Mouse (Mus musculus) neural tube, embryonic 10.5 days (tissue): ENCODE results near the gene Usp48.

Source experiments
- DNase-seq: peaks from one replicate; pipeline ENCODE4 v3.0.0-alpha.2; 2017; ENCODE audit warnings: low spot score; ENCODE audit errors: extremely low spot score

Usp48 gene

GRCm38 (mm10) chr4:137660364-137661077 lies 67.0 kb downstream of the Usp48 start:
- no peak for DNase-seq

DNA sequence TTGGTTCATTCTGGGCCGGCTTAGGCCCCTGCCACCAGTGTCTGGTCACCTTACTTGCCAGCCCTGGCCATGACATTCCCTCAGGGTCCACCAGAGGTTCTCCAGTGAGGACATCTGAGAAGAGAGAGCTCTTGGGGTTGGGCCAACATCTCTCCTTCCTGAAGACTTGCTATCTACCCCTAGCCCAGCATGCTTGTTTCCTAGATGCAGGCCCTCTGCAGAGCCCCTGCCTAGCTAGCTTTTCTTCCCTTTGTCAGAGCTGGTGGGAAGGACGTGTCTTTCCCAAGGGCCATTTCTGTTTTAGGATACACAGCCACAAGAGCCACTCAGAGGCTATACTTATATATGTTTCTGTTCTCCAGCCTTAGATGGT lies 67.5 kb downstream of the Usp48 start:
- DNase-seq = no peak

GRCm38 (mm10) chr4:137661547-137661946 lies 68.0 kb downstream of the Usp48 start:
- DNase-seq = no peak

GRCm38 (mm10) chr4:137663491-137663890 lies 69.9 kb downstream of the Usp48 start:
- no peak for DNase-seq

DNA sequence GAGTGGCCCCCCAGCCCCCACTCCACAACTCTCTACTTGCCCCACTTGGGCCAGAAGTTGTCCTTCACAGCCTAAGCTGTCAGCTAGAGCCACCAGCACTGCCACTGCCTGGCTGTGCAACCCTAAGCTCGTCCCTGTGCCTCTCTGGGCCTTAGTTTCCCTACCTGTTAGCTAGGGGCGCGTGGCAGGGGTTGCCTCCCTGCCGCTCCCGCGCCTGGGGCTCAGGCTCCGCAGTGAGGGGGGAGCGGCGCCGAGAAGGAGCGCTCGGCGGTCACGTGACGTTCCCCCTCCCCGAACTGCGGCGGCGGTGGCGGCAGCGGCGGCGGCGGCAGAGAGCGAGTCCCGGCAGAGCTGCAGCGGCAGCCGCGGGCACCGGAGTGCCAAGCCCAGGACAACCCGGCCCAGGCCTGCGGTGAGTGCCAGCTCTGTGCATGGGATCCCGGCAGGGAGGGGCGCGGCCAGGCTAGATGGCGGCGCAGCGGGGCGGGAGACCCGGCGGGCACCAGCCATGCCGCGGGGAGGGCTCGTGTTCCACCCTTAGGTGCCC lies 71.0 kb downstream of the Usp48 start, which contains the start of gene Rap1gap:
Gene Rap1gap, plus strand, starts transcription at position 294 of the 547 bp plus-strand sequence.
- peak; percentile 47 for DNase-seq

DNA sequence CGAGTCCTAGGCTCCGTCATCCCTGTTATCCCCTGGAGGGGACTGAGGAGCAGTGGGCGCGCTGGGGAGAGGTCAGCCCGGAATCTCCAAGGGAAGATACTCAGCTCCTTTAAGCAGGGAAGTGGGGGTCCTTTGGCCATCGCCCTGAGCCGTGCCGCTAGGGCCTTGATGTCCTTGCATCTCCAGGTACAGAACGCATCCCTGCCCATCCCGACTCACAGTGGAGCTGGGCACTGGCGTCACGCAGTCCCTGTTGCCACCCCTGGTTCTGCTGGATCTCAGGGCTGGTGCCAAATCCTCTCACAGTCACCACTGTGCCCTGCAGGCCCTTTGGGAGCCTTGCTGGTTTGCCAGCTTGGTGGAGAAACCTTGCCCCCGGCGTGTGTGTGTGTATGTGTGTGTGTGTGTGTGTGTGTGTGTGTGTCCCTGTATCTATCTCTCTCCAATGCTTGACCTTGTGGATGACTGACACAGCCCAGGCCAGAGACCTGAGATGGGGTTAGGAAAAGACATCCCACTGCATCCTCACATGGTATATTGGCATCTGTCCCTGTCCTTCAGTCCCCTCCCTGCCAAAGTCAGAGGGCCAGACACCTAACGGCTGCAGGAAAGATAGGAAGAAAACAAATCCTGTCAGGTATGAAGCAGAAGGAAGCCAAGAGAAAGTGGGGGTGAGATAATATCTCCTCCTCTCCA lies 71.6 kb downstream of the Usp48 start:
- peak; percentile 31 for DNase-seq

DNA sequence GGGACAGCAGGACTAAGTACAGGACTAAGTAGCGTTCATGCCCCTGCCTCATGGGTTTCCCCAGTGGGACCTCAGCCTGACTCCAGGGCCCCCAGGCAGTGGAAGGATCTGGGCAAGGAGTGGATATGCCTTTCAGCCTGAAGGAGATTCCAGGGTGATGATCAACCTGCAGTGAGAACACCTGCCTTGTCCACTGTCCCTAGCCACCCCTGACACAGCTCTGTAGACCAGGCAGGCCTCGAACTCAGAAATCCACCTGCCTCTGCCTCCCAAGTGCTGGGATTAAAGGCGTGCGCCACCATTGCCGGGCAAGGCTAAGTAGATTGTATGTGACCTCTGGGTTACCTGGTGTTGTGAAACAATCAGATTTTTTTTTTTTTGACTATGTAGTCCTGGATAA lies 72.2 kb downstream of the Usp48 start:
- no peak for DNase-seq

DNA sequence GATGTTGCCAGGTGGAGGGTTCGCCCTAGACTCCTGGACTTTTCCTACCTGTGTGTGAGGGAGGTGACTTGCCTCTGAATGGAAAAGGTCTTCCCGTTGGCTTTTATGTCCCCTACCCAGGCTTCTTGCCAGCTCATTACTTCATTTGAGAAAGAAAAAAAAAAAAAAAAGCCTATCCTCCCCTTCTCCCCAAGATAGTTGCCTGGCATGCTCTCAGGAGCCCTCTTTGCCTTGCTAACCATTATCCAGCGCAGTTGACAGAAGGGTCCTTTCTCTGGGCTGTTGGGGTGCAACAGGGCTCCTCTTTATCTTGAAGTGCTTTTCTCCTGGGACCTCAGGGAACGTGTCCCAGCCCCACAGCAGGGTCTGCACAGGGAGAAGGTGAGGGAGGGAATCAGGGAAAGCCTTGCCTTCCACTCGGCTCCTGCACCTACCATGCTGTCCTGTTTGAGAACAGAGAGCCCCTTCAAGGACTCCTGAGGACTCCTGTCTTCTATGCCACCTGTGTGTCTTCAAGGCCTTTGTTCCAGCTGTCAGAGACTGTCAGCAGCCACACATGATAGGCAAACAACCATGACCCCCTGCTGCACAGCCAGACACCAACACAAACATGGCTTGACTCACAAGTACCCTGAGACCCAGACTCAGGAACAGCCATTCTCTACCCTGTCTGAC lies 72.9 kb downstream of the Usp48 start:
- DNase-seq = no peak

DNA sequence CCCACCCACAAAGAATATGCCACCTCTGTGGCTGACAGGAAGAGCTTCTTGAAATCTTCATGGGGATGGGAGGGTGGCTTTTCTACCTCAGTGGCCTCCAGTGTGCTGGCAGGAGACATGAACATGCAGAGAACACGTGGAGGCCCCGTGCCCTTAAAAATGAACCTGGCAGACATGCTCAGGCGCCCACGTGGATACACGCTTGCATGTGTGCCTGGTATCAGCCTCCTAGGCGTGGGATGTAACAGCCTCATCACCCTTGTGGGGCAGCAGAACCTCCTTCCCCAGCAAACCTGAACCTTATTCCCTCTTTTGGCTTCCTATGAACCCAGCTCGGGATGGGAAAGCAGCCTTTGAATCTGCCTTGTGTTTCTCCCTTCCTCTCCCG lies 73.4 kb downstream of the Usp48 start:
- no peak for DNase-seq

GRCm38 (mm10) chr4:137667747-137668146 lies 74.2 kb downstream of the Usp48 start:
- DNase-seq = no peak

DNA sequence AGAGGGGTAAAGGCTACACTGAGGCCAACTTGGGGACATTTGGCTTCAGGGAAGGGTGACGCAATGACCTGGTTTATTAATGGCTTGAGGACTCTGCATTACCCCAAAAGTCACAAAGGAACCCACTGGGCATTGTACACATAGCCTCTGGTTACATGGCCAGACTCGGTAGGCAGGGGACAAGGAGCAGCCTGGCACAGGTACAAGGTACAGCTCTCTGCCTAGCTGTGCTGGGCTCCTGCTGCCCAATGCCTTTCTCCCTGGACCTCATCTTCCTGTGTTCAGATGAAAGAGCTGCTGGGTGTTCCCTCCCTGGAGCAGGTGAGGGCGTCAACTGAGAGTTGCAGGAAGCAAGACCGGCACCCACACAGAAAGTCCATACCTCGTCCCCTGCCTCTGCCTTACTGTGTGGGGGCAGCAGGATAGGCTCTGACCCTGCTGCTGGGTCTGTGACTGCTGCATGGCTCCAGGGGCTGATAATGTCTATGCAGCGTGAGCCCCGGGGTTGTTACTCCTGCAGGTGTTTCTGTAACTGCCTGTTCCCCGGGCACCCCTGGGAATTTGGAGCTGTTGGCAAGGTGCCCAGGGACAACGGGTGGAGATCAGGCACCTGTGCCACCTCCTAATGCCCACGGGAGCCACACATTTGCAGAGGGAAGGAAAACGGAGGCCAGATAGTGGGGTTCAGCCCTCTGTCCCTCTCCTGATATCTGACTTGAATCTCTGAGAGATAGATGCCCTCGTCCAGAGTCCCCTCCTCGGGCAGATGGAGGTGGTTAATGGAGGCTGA lies 78.4 kb downstream of the Usp48 start:
- DNase-seq = no peak

DNA sequence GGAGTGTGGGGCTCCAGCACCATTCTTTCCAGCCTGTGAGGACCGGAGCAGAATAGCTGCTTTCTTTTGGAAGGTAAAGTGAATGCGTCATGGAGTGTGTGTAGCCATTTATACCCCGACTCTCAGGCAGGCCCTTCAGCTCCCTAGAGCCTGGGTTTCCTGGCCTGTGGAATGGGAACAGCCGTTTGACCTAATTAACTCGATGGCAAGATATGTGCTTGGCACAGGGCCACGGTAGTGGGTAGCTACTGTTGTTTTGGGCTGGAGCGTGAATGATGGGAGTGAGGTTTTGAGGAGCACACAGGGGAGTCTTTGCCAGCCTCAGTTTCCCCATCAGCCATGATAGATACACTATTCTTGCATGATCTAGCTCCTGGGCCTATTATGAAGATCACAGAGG lies 82.0 kb downstream of the Usp48 start:
- DNase-seq = no peak

GRCm38 (mm10) chr4:137676057-137676456 lies 82.5 kb downstream of the Usp48 start:
- peak; percentile 86 for DNase-seq

DNA sequence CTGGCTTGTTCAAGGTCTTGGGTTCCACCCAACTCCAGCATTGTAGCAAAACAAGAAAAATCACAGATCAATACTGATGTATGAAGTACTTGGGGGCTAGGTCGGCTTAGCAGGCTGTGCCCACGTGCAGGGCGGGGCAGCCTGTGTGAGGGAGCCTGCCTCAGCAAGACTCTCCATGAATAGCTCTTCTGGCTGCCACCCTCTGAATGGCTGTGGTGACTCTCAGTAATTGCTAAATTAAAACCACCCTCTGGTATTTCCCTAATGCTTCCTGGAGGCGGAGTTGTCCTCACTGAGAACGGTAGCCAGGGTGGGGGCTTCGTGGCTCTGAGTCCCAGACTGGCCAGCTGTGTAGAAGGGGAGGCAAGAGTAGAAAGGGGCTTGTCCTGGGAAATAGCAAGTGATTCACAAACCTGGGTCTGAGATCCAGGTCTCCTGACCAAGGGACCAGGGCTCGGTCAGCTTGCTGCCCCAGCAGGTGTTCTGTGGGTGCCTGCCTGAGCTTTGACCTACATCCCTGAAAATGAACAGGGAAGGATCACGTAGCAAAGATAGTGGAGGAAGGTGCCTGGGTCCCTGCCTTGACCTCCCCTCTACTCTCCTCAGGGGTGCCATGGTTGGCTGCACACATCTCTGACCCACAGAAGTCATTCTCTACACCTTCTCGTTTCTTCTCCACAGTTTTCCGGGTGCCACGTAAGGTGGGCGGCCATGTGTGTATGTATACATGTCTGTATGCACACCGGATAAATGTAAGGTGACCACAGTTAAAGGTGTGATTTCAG lies 83.3 kb downstream of the Usp48 start:
- no peak for DNase-seq

DNA sequence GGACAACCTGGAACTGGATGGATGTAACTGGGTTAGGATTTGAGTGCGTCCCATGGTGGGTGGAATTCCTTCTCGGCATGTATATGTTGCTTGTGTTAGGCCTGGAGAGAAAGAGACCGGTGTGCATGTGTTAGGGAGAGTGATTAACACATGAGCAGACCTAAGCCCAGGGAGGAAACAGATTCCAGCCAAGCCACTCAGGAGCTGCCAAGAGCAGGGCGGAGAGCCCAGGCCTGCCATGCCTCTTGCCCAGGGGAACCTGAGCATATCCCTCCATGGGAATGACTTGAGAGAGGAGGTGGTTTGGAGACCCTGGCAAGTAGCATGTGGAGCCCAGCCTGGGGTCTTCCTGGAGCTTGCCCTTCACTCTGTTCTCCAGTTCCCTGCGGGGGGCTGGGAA lies 84.4 kb downstream of the Usp48 start:
- DNase-seq = no peak

GRCm38 (mm10) chr4:137678568-137678967 lies 85.0 kb downstream of the Usp48 start:
- DNase-seq = no peak

DNA sequence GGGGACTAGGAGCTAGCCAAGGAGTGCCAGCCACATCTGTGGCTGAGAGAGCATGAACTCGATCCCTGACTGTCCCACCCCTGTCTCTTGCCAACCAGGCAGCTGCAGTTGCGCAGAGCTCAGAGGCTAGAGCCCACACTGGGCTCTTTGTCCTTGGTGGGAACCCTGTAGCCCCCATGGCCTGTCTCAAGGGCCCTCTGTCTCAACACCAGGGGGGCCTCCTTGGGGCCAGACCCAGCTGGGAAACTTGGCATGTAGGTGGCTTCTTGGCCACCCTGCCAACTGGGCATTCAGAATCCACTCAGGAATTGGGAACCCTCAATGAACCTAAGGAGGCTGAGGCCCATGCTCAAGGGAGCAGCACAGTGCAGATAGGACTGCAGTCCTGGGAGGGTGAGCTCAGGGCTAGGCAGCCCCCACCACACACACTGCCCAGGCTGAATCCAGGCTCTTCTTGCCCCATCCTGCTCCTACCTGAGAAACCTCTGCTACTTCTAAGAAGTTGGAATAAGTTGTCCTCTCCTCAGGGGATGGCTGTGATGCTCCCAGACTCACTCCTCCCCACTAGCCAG lies 86.5 kb downstream of the Usp48 start:
- DNase-seq = no peak

- peak; percentile 27 for DNase-seq
These were observed 87.2 kb downstream of the Usp48 start for GRCm38 (mm10) chr4:137680721-137681120.

DNA sequence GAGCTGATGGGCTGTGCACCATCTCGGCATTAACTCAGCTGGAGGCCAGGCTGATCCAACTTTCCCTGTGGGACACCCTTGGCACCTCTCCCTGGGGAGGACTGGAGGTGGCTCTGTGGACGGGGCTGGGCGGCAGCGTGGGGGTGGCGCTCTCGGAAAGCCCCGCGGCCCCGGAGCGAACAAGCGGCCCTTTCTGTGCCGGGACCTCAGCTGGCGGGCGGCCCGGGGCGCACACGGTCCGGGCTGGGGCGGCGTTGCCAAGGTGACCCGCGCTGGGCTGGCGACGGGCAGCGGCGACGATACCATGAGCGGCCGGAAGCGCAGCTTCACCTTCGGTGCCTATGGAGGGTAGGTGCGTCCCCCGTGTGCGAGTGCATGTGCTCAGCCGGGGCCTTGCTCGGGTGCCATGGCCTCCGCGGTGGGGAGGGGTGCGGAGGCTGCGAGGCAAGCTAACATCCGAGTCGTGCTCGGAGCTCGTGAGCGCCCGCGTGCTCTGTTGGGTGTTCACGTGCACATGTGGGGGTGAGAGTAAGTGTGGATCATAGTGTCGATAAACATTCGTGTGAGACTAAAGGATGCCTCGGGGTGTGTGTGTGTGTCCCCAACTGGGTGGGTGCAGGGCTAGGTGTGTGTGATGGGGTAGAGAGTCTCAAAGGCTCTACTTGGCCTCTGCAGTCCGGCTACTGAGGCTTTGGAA lies 88.0 kb downstream of the Usp48 start:
- DNase-seq = peak; percentile 42
